Mouse (Mus musculus) right cerebral cortex, adult 18-20 months (tissue): ENCODE measurements around the gene Spats2l.

ENCODE experiments used
- DNase-seq: peaks from one replicate; pipeline ENCODE4 v3.0.0; 2022; ENCODE audit warnings: mixed read lengths

Gene Spats2l

GRCm38 (mm10) chr1:57774001-57774667, at the start of gene Spats2l:
Spats2l (plus strand) TSS chr1:57774162.
- DNase-seq = peak; percentile 50

GRCm38 (mm10) chr1:57725268-57725667, 48.7 kb upstream of the Spats2l start:
- DNase-seq = no peak

DNA sequence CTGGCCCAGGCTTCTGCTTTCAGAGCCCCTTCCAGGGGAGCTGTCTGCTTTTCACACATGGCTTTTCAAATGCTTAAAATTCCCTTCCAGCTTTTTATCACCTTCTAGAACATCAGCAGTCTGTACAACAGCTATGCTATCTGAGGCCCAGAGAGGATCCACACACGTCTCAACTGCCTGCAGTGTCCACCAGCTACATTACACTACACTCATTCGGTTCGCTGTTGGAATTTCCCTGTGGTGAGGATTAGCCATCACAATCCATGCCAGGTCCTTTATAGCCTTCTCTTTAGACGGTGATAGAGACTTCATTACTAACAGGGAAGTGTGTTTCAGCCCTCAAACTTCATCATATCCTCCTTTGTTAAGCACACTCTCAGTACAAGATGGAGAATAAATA, 38.1 kb upstream of the Spats2l start:
- no peak for DNase-seq

- DNase-seq = no peak
Observed at GRCm38 (mm10) chr1:57741740-57742139, 32.2 kb upstream of the Spats2l start.

DNA sequence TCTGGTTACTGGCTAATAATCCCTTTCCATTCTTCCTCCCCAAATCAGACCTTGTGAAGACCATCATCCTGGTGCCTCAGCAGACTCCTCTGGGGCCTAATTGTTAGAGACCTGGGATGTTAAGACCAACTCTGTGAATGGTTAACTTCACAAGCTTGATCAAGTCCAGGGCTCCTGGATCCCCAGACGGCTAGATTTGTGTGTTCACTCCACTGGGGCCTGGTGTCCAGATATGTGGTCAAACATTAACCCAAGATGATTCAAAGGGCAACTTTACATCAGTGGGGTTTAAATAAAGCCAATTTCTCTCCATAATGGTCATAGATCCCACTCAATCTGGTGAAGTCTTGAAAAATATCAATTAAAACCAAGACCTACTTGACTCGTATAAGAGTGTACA, 31.7 kb upstream of the Spats2l start:
- no peak for DNase-seq

DNA sequence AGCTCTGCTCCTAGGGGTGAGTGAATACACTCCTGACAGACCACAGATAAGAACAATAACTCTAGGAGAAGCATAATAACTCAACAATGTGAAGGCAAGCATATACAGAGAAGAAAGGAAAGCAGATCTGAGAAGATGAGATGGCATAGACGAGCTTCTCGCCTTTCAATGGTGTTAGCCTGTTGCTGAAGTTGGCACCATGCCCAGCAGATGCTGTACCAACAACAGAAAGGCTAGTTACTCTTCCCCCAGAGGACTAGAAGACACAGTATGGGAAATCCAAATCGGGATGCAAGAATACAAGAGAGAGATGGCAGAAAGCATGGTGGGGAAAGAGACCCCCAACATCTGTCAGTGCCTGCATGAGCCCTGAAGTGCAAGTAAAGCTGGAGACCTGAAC, 22.2 kb upstream of the Spats2l start:
- no peak for DNase-seq

- no peak for DNase-seq
Observed at GRCm38 (mm10) chr1:57766396-57766795, 7.6 kb upstream of the Spats2l start.

DNA sequence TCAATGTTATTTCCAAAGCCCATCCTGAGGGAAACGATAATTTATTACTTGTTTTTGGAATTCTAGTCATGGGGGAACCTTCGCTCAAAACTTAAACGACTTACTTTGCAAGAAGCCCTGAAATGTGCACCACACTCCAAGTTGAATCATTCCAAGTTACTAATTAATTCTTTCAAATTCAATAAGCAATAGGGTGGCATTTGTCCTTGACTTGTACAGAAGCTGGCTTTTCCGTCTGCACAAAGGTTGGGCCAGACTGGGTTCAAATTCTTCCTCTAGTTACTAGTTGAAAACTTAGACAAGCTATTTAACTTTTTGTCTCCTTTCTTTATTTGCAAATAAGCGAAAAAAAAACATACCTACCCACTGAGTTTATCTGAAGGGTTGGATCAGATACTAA, 636 bp upstream of the Spats2l start:
- DNase-seq = no peak

DNA sequence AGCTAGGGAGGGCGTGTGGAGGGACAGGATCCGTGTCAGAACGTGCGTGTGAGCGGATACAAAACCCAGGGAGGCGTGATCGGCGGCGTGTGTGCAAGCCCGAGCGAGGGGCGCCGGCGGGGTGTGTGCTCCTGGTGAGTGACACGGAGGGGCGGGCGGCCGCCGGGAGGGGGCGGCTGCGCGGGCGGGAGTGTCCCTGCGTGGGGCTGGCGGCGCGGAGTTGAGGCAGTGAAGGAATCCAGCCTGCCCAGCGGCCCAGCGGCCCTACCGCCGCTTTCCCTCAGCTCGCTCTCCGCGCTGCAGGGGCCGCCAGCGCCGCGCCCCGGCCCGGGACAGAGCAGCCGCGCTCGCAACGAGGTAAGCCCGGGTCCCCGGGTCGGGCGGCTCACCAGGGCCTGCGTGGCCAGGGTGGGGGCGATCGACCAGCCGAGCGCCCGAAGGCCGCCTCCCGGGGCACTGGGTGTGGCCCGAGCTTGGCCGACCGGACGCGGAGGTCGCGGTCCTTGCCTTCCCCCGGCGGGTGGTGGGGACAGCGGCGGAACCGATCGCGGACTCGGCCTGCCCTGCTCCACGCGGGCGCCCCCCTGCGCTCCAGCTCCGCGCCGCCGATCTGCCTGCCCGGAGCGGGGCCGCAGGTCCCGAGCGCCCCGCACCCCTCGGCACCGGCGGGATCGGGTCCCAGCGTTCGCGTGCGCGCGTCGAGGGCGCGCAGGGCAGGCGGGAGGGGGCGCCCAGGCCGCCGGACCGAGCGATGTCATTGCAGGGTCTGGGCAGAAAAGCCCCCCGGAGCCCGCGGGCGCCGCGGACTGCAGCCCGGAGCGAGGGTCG, 920 bp downstream of the Spats2l start:
- peak; percentile 59 for DNase-seq

DNA sequence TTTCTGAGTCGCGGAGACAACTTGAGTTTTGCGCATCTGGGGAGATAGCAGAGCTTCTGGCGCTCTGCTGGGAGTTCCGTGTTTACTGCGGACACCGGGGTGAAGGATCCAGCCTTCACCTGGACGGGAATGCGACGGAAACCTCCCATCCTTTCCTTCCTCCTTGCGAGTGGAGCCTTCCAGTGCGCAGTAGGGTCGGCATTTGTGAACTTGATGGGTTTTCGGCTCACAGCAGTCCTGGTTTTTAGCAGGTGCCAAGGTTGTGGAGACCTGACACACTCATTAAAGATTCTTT, 1.5 kb downstream of the Spats2l start:
- DNase-seq = no peak

GRCm38 (mm10) chr1:57776671-57777281, 2.8 kb downstream of the Spats2l start:
- DNase-seq = no peak

DNA sequence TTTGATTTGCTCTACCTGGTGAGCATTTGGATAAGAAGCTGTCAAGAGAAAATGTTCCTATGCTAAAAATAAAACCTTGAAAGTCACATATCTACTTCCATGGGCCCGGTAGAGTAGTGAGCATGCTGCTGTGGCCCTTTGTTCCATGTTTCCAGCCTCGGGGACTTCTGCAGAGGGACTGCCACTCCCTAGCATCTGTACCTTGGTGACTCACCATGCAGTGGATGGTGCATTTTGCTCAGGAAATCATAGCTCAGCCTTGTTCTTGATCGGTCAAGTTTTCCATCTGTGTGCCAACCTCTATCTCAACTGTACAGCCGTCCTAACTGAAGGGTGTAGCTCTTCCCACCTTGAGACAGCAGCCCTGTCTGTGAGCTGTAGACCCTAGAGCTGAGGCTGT, 10.3 kb downstream of the Spats2l start:
- DNase-seq = no peak

DNA sequence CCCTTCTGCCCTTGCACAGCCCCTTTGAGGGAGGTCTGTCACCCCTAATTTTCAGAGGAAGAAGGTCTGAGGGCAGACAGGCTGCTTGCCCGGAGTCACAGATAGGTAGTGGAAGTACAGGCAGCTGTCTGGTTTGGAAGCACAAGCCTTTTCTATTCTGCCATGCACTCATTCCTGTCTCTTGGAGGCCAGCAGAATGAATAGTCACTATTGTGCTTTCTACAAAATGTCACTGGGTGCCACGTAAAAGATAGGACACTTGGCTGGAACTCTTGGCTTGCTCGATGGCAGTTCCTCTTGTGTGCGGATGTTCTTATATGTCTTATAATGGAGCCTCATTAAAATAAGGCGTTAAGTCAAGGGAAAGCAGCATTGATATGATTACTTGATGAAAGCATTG, 15.9 kb downstream of the Spats2l start:
- no peak for DNase-seq

DNA sequence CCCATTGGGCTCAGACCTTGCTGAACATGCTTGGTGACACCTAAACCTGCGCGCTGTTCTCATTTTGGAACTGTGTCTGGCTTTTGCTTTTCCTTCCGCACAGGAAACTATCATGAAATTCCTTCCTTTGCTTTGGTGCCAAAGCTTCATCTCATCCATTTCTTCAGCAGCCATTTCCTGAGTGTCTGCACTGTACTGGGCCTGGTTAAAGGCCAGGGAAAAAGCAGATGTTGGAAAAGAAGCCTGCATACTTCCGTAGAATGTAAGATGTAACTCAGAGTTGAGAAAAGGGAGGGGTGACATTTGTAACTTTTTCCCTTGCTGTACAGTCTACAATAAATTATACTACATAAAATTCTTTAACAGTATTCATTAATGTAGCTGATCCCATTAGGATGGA, 18.2 kb downstream of the Spats2l start:
- DNase-seq = no peak

GRCm38 (mm10) chr1:57795838-57796237, 21.9 kb downstream of the Spats2l start:
- DNase-seq = no peak

DNA sequence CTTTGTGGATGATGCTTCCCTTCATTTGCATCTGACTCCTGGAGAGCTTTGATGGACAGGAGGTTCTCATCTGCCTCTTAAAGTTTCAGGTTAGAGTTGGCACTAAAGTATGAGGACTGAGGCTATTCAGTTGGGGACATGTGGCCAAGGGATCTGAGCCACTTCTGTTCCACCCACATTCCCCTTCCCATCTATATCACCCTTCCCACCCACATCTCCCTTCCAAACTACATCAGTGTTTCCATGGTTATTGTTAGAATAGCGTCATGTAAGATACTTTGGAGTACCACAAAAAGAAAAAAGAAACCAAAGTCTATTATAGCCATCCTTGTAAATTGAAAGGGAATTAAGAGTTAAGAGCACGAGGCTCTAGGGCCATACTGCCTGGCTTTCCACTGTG, 25.4 kb downstream of the Spats2l start:
- DNase-seq = no peak

DNA sequence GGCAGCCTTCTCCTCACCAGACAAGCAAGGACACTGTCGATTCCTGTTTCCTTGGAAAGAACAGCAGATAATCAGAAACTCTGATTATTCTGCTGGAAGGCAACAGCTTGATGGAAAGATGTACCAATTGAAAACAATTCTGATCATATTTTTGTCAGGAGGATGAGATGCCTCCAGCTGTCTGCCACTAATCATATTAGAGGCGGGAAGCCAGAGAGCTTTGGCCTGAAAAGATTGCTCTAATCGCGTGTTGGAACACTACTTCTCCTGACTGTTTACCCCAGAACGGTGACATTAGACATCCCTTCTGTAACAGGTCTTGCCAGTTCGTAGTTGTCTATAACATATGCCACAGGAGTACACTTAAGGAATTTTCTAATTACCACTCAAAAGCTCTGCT, 26.9 kb downstream of the Spats2l start:
- no peak for DNase-seq

- DNase-seq = no peak
Observed at GRCm38 (mm10) chr1:57806126-57806525, 32.2 kb downstream of the Spats2l start.

GRCm38 (mm10) chr1:57807882-57808281, 33.9 kb downstream of the Spats2l start:
- no peak for DNase-seq

GRCm38 (mm10) chr1:57810221-57810620, 36.3 kb downstream of the Spats2l start:
- no peak for DNase-seq

GRCm38 (mm10) chr1:57817103-57817502, 43.1 kb downstream of the Spats2l start:
- DNase-seq = no peak

GRCm38 (mm10) chr1:57820428-57820997, 46.6 kb downstream of the Spats2l start:
- DNase-seq = no peak

DNA sequence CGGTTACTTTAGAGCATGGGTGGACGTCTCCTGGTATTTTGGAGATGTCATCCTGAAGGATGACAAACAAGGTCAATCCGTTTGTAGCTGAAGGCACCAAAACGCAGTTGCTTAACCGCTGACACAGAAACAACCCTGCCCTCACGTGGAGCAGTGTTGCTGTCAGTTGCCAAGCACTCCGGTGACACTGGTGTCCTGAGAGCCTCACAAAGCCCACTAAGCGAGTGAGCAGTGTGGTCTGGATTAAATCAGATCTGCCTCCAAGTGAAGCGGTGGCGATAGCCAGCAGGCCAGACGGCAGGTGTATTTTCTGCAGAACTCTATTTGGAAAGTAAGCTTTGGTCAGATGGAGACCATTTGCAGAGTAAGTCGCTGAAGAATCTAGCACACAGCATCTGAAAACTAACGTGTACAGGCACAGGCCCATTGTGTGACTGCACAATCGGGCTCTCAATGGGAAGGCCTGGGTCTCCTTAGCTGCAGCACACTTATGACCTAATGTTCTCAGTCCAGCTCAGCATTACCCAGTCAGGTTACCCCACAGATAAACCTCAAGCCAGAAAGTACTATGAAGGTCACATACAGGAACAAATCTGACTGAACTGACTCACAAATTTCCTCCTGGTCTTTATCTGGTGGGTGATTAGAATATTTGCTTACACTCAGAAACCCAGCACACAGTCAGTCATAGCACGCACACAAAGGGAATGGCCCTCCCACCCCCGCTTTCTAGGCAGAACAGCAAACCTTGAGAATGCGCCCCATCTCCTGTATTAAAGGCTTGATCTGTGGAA, 51.2 kb downstream of the Spats2l start:
- DNase-seq = no peak
